Mouse (Mus musculus) cerebellum, postnatal 10 days (tissue): Measurements from ENCODE around the gene 5730507C01Rik.
A peak's percentile ranks its signal among the peaks of the same experiment; 100 is the strongest.
"Not testable (repeated sequence)": the region's sequence is repeated elsewhere in the genome, so short reads cannot be mapped to it uniquely, and the experiment has no call there.

ENCODE experiments used
- DNase-seq, 2 experiments: peaks; one replicate each; pipeline ENCODE4 v3.0.0; 2021; ENCODE audit warnings: mixed read lengths in 2 of 2

The 5730507C01Rik gene

GRCm38 (mm10) chr12:18514171-18514570, at the start of gene 5730507C01Rik:
5730507C01Rik (plus strand) TSS chr12:18514510.
- peak in 1 of 2 experiments; percentile 1 for DNase-seq

GRCm38 (mm10) chr12:18514616-18515015, 306 bp downstream of the 5730507C01Rik start:
- DNase-seq: not testable (repeated sequence)

- not testable (repeated sequence) for DNase-seq
Observed at GRCm38 (mm10) chr12:18515077-18515476, 767 bp downstream of the 5730507C01Rik start.
